6 mouse cellular contexts compared by ENCODE assay signal in the genomic region with DNA sequence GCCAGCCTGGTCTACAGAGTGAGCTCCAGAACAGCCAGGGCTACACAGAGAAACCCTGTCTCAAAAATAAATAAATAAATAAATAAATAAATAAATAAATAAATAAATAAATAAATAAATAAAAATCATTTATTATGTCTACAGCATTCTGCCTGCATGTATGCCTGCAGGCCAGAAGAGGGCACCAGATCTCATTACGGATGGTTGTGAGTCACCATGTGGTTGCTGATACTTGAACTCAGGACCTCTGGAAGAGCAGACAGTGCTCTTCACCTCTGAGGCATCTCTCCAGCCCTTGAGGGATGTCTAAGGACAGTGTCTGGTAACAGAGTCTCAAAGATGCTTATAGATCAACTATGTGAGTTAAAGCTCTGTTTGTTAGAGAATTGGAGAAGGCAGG. TPM values are rescaled to one million over a fixed set of nuclear protein-coding genes. Genes with fewer than 3 reads are reported as not detected.
"Had no signal": no experiment of that assay in that cellular context is flagged by ENCODE, and none has a peak within 500 bp of the region (broad histone marks: within the 10 kb centered on the region; RNA-seq: fewer than 3 reads in every experiment).

No protein-coding gene starts in this region.

RNA-seq across cellular contexts. Expression of a gene that starts 2.6 kb away (rescaled TPM):
- total RNA-seq: layer of hippocampus, adult 8-10 months; layer of hippocampus, postnatal 14 days; left cerebral cortex, adult 18-20 months; left cerebral cortex, postnatal 14 days had no signal
- polyA plus RNA-seq: macrophage; spleen, adult 2 months had no signal

RNA-seq across cellular contexts. Expression of a gene that starts 56.9 kb away (rescaled TPM):
- polyA plus RNA-seq: spleen, adult 2 months had no signal
